In the genomic region with DNA sequence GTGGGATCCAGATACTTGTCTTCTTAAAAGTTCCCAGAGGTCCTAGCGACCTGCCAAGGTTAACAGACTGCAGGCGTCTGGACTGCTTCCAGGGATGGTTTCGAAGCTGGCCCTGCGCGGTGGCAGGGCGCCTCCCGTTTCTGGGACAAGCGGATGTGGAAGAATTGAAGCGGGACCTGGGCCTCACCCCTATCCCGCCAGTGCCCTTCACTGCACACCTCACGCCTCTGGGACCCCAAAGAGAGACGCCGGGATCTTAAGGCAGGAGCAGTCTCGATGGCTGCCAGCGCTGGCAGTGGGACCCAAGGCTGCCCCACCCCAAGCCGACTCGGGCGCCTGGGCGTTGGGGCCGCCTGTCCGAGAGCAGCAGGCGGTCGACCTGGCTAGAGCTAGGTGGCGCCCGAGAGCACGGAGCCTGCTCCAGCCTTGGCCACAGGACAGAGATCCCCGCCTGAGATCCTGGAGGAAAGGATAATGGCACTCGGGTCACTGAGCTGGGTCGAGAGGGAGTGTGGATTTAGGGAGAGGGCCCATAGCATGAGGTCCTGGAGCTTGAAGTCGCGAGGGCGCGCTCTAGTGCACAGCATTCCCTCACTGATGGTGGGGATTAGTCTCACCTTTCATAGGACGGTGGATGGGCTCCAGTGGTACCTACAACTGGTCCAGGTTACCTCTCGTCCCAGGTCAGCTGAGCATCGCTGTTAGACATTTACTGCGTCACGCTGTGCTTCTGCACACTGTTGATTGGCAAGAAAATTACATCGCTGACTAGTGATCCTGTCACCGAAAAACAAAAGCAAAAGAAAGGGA, we compare ENCODE assay signal across 8 mouse cellular contexts. TPM values are rescaled to one million over a fixed set of nuclear protein-coding genes. Genes with fewer than 3 reads are reported as not detected.
DNase-seq lines count a peak whose midpoint lies in the region; ATAC-seq and TF ChIP-seq lines count a peak whose summit lies in the region.

No protein-coding gene starts in this region.

- no peak for TF ChIP-seq POLR2A in olfactory bulb, adult 2 months (IDR thresholded peaks at IDR 0.05; ENCODE audit: insufficient read depth, low read depth, low read length)
- no peak for TF ChIP-seq POLR2A in thymus, adult 2 months (IDR thresholded peaks at IDR 0.05; ENCODE audit: control insufficient read depth, extremely low read depth, insufficient read depth, low read length, poor library complexity)

- peak; percentile 32; the same call in 1 of the 2 replicates for TF ChIP-seq CTCF in E14TG2a.4 (conservative IDR thresholded peaks at IDR 0.05; ENCODE audit: low read length)
- TF ChIP-seq CTCF in lung, embryonic 14.5 days (IDR thresholded peaks at IDR 0.05; ENCODE audit: low read depth) = peak; percentile 93
- TF ChIP-seq CTCF in olfactory bulb, adult 2 months (IDR thresholded peaks at IDR 0.05; ENCODE audit: insufficient read depth, low read depth, low read length) = peak; percentile 69
- TF ChIP-seq CTCF in thymus, adult 2 months (IDR thresholded peaks at IDR 0.05; ENCODE audit: borderline replicate concordance, control insufficient read depth, extremely low read depth, insufficient read depth, low read length, poor library complexity) = peak; percentile 84

- H3K27ac ChIP-seq in forebrain, embryonic 13.5 days = no peak overlapping the region
- no peak overlapping the region for H3K27ac ChIP-seq in lung, embryonic 14.5 days (ENCODE audit: low read depth)
- no peak overlapping the region for H3K27ac ChIP-seq in olfactory bulb, adult 2 months (ENCODE audit: insufficient read depth, low read depth, low read length)
- no peak overlapping the region for H3K27ac ChIP-seq in thymus, adult 2 months (ENCODE audit: control insufficient read depth, insufficient read depth, low read length)

- peak; percentile 88 for ATAC-seq in cerebellum, adult (ENCODE audit: insufficient number of reproducible peaks, low FRiP score, low TSS enrichment)
- peak; percentile 83 for ATAC-seq in forebrain, embryonic 13.5 days
- peak; percentile 88 for ATAC-seq in lung, embryonic 14.5 days (ENCODE audit: insufficient read depth)

- H3K4me2 ChIP-seq in forebrain, embryonic 13.5 days = peak overlapping the region; percentile 67
- H3K4me2 ChIP-seq in lung, embryonic 14.5 days = peak overlapping the region; percentile 63

- no peaks in the 10 kb centered on the region for H3K9me3 ChIP-seq in E14TG2a.4 (ENCODE audit: low read length)
- H3K9me3 ChIP-seq in forebrain, embryonic 13.5 days (replicated peaks) = no peaks in the 10 kb centered on the region
- H3K9me3 ChIP-seq in lung, embryonic 14.5 days (ENCODE audit: low read depth, low read length) = no peaks in the 10 kb centered on the region

- H3K4me3 ChIP-seq in E14TG2a.4 (replicated peaks; ENCODE audit: low read length) = peak overlapping the region; percentile 78
- peak overlapping the region; percentile 38 for H3K4me3 ChIP-seq in forebrain, embryonic 13.5 days
- H3K4me3 ChIP-seq in lung, embryonic 14.5 days (ENCODE audit: low read depth, low read length) = peak overlapping the region; percentile 31
- H3K4me3 ChIP-seq in olfactory bulb, adult 2 months (ENCODE audit: insufficient read depth, low read depth, low read length) = peak overlapping the region; percentile 37
- peak overlapping the region; percentile 33 for H3K4me3 ChIP-seq in thymus, adult 2 months (ENCODE audit: control insufficient read depth, insufficient read depth, low read length)

- no peaks in the 10 kb centered on the region for H3K36me3 ChIP-seq in E14TG2a.4 (ENCODE audit: insufficient read depth, low read length)
- no peaks in the 10 kb centered on the region for H3K36me3 ChIP-seq in forebrain, embryonic 13.5 days (ENCODE audit: poor library complexity, severe bottlenecking)
- H3K36me3 ChIP-seq in lung, embryonic 14.5 days (ENCODE audit: insufficient read depth) = no peaks in the 10 kb centered on the region
- no peaks in the 10 kb centered on the region for H3K36me3 ChIP-seq in thymus, adult 2 months (ENCODE audit: control insufficient read depth, insufficient read depth, low read length)

- H3K27me3 ChIP-seq in E14TG2a.4 (ENCODE audit: insufficient read depth, low read length) = peaks cover 17% of the 10 kb centered on the region
- H3K27me3 ChIP-seq in forebrain, embryonic 13.5 days = peaks cover 8% of the 10 kb centered on the region
- no peaks in the 10 kb centered on the region for H3K27me3 ChIP-seq in lung, embryonic 14.5 days (ENCODE audit: insufficient read depth, low read length)
- no peaks in the 10 kb centered on the region for H3K27me3 ChIP-seq in thymus, adult 2 months (ENCODE audit: control insufficient read depth, insufficient read depth, low read length)

- peaks cover 36% of the 10 kb centered on the region for H3K4me1 ChIP-seq in E14TG2a.4 (replicated peaks; ENCODE audit: low read depth, low read length)
- H3K4me1 ChIP-seq in forebrain, embryonic 13.5 days = peaks cover 8% of the 10 kb centered on the region
- peaks cover 5% of the 10 kb centered on the region for H3K4me1 ChIP-seq in lung, embryonic 14.5 days (ENCODE audit: insufficient read depth)
- peaks cover 8% of the 10 kb centered on the region for H3K4me1 ChIP-seq in olfactory bulb, adult 2 months (ENCODE audit: control insufficient read depth, insufficient read depth, low read length)
- 0 out of 2 replicates have a peak, but pooled peaks cover 3% of the 10 kb centered on the region for H3K4me1 ChIP-seq in thymus, adult 2 months (replicated peaks; ENCODE audit: control insufficient read depth, insufficient read depth, low read length)

- intact Hi-C loops in heart, postnatal 14 days (cut with DNase I) = loop anchor here (2.0 kb wide), 2 partner anchors 21 to 191 kb away; a partner anchor contains a TSS

- peak; percentile 91 to 93 for DNase-seq in heart, postnatal 14 days
- peak; percentile 55 for DNase-seq in large intestine, adult 2 months (ENCODE audit: low read depth, low spot score)
- peak; percentile 94 for DNase-seq in lung, embryonic 14.5 days
- peak; percentile 69 for DNase-seq in thymus, adult 2 months

- WGBS in forebrain, embryonic 13.5 days = 7% methylated on average over 40 of the region's 40 CpGs
- WGBS in large intestine, adult 2 months = 9% methylated on average over 40 of the region's 40 CpGs
- WGBS in lung, embryonic 14.5 days = 9% methylated on average over 40 of the region's 40 CpGs
- WGBS in olfactory bulb, adult 2 months = 7% methylated on average over 40 of the region's 40 CpGs
- WGBS in thymus, adult 2 months = 19% methylated on average over 40 of the region's 40 CpGs

- peak overlapping the region; percentile 50 for H3K9ac ChIP-seq in forebrain, embryonic 13.5 days
- H3K9ac ChIP-seq in lung, embryonic 14.5 days = peak overlapping the region; percentile 59

RNA-seq across cellular contexts. Expression of a gene that starts 54.3 kb away (rescaled TPM):
- polyA plus RNA-seq in forebrain, embryonic 13.5 days (2015; fragmentation: Nextera tagmentation; extraction: Ambion mirVana) = 44.4 and 47.0 TPM in 2 replicates
- 10 to 100 TPM; 43.6 to 51.8 TPM for total RNA-seq in heart, postnatal 14 days (2021)
- polyA plus RNA-seq in large intestine, adult 2 months (2012; rRNA removed) = 18.2 and 23.9 TPM in 2 replicates
- polyA plus RNA-seq in lung, embryonic 14.5 days (2014; fragmentation: Nextera tagmentation; extraction: Ambion mirVana) = 38.0 and 38.1 TPM in 2 replicates
- 56.2 and 91.1 TPM in 2 replicates for polyA plus RNA-seq in olfactory bulb, adult 2 months (2012; ENCODE audit: insufficient read depth, insufficient read length, low replicate concordance, missing spikeins)
- polyA plus RNA-seq in thymus, adult 2 months (2012; rRNA removed) = 56.9 and 76.8 TPM in 2 replicates

Comparison
In these comparisons a context has a peak if more than half of its experiments do, and no peak if none do; other contexts are left out.
1. CTCF ChIP-seq: peak in every context shown above with its lines; median percentile 93 in lung, embryonic 14.5 days; 84 in thymus, adult 2 months; 69 in olfactory bulb, adult 2 months; 32 in E14TG2a.4.